Mouse (Mus musculus) ES-E14 (cell line): Measurements from ENCODE around the gene Jup. TPM values are rescaled to one million over a fixed set of nuclear protein-coding genes. Genes with fewer than 3 reads are reported as not detected.
"Not testable (repeated sequence)": the region's sequence is repeated elsewhere in the genome, so short reads cannot be mapped to it uniquely, and the experiment has no call there.

ENCODE experiments used
- DNase-seq: peaks from one replicate; pipeline ENCODE4 v3.0.0-alpha.2; 2013; ENCODE audit warnings: low read depth, low spot score
- H3K27ac ChIP-seq: 2 replicates; pipeline ENCODE4 v1.5.1; 2012; ENCODE audit warnings: low read depth, mild to moderate bottlenecking, low read length, moderate library complexity, mixed read lengths; ENCODE audit not compliant: poor library complexity, insufficient read depth, severe bottlenecking
- H3K36me3 ChIP-seq: 2 replicates; pipeline ENCODE4 v1.6.1; 2012; ENCODE audit warnings: mild to moderate bottlenecking, low read length, moderate library complexity, mixed read lengths; ENCODE audit not compliant: control insufficient read depth, poor library complexity, insufficient read depth, severe bottlenecking
- H3K4me1 ChIP-seq, 2 experiments: fragments of 150-350 bp in 1 of 2; sonication (generic) in 1 of 2; 2 replicates each; pipeline ENCODE4 v1.6.1; 2012; ENCODE audit warnings: low read length in 2 of 2, mild to moderate bottlenecking in 1 of 2, mixed read lengths in 1 of 2; ENCODE audit not compliant: control insufficient read depth in 2 of 2, insufficient read depth in 2 of 2, poor library complexity in 1 of 2
- H3K4me3 ChIP-seq, 2 experiments: fragments of 150-350 bp in 1 of 2; sonication (generic) in 1 of 2; 2 replicates each; pipeline ENCODE4 v1.5.1; 2012; ENCODE audit warnings: low read length in 2 of 2, low read depth in 1 of 2, mild to moderate bottlenecking in 1 of 2, mixed read lengths in 1 of 2; ENCODE audit not compliant: insufficient read depth in 1 of 2, poor library complexity in 1 of 2, severe bottlenecking in 1 of 2
- H3K9ac ChIP-seq: 2 replicates; pipeline ENCODE4 v1.6.1; 2012; ENCODE audit warnings: low read depth, mild to moderate bottlenecking, low read length, mixed read lengths; ENCODE audit not compliant: poor library complexity, insufficient read depth, severe bottlenecking
- H3K9me3 ChIP-seq: fragments of 150-350 bp; sonication (generic); 2 replicates; pipeline ENCODE4 v1.6.1; 2012; ENCODE audit warnings: low read depth, mild to moderate bottlenecking, low read length; ENCODE audit not compliant: control insufficient read depth, insufficient read depth
- CHD2 ChIP-seq: IDR thresholded peaks from 2 replicates; pipeline ENCODE4 v1.6.1; 2014; ENCODE audit warnings: mild to moderate bottlenecking, low read depth, low read length, inconsistent platforms
- HCFC1 ChIP-seq: IDR thresholded peaks from 2 replicates; pipeline ENCODE4 v1.6.1; 2012; ENCODE audit warnings: low read length, inconsistent platforms, borderline replicate concordance; ENCODE audit not compliant: insufficient read depth
- MAFK ChIP-seq: IDR thresholded peaks from 2 replicates; pipeline ENCODE4 v1.6.1; 2014; ENCODE audit warnings: mild to moderate bottlenecking, low read depth, low read length, inconsistent platforms; ENCODE audit not compliant: insufficient read depth
- ZC3H11A ChIP-seq: IDR thresholded peaks from 2 replicates; pipeline ENCODE4 v1.6.1; 2012; ENCODE audit warnings: low read depth, mild to moderate bottlenecking, inconsistent platforms, low read length, borderline replicate concordance
- ZNF384 ChIP-seq: IDR thresholded peaks from 2 replicates; pipeline ENCODE4 v1.6.1; 2012; ENCODE audit warnings: low read depth, low read length, inconsistent platforms
- in situ Hi-C, 2 experiments: fragments of 600-800 bp; cut with MboI; formaldehyde crosslinking; loops; one replicate each; pipeline ENCODE4 v1.15.1; 2025; ENCODE audit warnings: low sequenced_read_pairs in 2 of 2, inconsistent platforms in 1 of 2; ENCODE audit not compliant: unreplicated experiment in 2 of 2
- total RNA-seq: library from RNA; depleted of rRNA; stranded (reverse); fragments of 300-350 nt; gene quantifications from 2 replicates; pipeline ENCODE4 v1.2.3, GENCODE M21; 2012

Gene Jup
- total RNA-seq, 1 experiment, result 101 TPM

DNA sequence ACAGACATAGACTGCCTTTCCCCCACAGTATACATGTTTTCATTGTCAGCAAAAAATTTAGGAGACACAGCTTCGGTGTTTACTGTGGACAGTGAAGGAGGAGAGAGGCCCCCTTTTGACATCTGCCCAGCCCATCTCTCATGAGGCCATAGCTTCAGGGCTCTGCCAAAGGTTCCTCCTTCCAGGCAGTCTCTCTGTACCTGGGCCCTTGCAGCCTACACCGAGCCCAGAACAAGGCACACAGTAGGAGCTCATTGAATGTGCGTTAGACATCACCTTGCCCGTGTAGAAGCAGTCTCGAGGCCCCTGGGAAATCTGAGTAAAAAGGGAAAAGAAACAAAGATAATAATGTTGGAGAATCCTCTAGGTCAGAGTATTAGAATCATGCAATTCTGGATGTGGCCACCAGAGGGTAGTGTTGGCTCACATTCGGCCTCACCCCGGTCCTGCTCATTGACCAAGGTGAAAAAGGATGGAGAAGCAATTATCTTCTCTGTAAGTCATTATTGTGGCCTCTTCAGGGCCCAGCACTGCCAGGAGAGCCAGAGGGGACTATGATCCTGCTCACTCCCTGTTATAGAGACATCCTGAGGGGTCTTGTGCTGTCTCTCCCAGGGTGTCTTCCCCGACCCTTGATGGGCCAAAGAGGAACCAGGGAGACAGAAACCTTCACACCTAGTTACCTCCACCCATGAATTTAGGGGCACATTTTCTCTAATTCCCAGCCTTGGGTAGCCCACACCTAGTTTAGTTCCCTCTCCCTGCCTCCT lies 35.2 kb downstream of the Jup start:
- Histone ChIP-seq H3K27ac (no peak overlapping the region), H3K36me3 (no peaks in the 10 kb centered on the region), H3K9ac (no peak overlapping the region), H3K4me3 (no peak overlapping the region), H3K9me3 (no peaks in the 10 kb centered on the region), H3K4me1 (peaks cover 0 to 6% of the 10 kb centered on the region in 2 experiments; a peak in 2 of 4 replicates)
- TF ChIP-seq ZC3H11A, result peak; percentile 90
- no peak for TF ChIP-seq MAFK
- 0 out of 2 replicates have a peak, but pooled peaks have one; percentile 49 for TF ChIP-seq CHD2
- DNase-seq, result no peak
- in situ Hi-C loops, result no loop called here

DNA sequence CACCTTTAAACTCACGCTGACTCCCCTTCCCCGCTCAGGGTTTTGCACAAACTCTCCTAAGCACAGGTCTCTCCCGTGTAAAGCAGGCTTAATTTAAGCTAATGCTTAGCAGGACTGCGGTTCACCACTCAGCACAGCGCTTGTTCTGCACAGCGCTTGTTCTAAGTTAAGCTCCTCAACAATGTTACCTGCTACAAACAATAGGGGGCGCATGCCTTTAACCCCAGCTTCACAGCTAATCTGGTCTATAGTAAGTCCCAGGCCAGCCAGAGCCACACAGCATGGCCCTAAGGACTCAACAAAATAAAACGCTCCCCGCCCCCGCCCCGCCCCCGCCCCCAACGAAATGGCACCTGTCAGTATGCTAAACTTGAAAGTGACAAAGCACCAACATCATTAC lies 36.5 kb downstream of the Jup start:
- H3K9ac ChIP-seq, in situ Hi-C loops, H3K36me3 ChIP-seq, DNase-seq, H3K9me3 ChIP-seq, H3K4me1 ChIP-seq, H3K27ac ChIP-seq, H3K4me3 ChIP-seq: not testable (repeated sequence)

DNA sequence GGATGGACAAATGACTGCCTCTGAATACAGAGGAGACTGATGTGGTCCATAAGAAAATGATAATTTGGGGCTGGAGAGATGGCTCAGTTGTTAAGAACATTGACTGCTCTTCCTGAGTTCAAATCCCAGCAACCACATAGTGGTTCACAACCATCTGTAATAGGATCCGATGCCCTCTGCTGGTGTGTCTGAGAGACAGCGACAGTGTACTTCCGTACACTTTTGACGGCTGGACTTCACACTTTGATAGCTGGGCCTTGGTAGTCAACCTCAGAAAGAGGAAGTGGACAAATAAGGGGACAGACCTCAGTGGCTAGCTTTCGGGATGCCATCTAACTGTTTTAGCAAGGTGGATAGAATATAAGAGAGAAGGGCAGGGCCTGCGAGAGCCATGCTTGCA lies 37.4 kb downstream of the Jup start:
- H3K36me3 ChIP-seq, result no peaks in the 10 kb centered on the region
- no peak for DNase-seq
- H3K9ac ChIP-seq, result no peak overlapping the region
- H3K4me3 ChIP-seq, result no peak overlapping the region
- no peaks in the 10 kb centered on the region for H3K9me3 ChIP-seq
- H3K27ac ChIP-seq, result no peak overlapping the region
- TF ChIP-seq MAFK, result no peak
- no peak for TF ChIP-seq ZNF384
- no peak for TF ChIP-seq HCFC1
- peaks cover 0 to 5% of the 10 kb centered on the region in 2 experiments; a peak in 2 of 4 replicates for H3K4me1 ChIP-seq
- in situ Hi-C loops, result no loop called here

DNA sequence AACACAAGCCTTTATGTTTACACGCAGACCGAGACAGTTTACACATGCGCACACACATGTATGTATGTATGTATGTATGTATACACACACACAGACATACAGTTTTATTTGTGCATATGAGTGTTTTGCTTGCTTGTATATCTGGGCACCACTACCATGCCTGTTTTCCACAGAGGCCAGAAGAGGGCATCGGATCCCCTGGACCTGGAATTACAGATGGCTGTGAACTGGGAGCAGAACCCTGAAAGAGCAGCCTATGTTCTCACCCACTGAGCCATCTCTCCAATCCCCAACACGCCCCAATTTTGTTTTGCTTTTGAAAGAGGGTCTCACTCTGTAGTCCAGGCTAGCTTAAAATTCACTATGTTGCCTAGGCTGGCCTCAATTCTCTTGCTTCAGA lies 40.2 kb downstream of the Jup start:
- Histone ChIP-seq H3K27ac (no peak overlapping the region), H3K4me3 (no peak overlapping the region), H3K9me3 (no peaks in the 10 kb centered on the region), H3K36me3 (peaks cover 12% of the 10 kb centered on the region), H3K4me1 (peaks cover 0 to 14% of the 10 kb centered on the region in 2 experiments; a peak in 2 of 4 replicates), H3K9ac (no peak overlapping the region)
- TF ChIP-seq HCFC1 (no peak), ZNF384 (no peak), CHD2 (no peak), MAFK (no peak), ZC3H11A (no peak)
- in situ Hi-C loops, result no loop called here
- no peak for DNase-seq

DNA sequence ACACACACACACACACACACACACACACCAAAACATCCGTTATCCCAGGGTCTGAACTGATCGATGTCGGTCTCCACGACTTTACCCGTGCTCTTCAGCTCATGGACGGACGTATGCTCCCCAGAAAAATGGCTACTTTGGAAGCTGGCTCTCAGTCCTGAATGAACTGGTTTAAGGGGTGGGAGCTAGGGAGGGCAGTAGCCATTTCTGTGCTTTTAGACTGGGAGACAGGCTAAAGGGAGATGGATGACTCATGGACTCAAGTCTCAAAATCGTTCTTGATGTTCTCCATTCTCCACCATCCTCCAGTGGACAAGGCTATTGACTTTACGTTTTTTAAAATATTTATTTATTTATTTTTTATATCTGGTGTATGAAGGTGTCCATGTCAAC lies 40.7 kb downstream of the Jup start:
- no peak for TF ChIP-seq CHD2
- TF ChIP-seq HCFC1, result no peak
- TF ChIP-seq ZC3H11A, result no peak
- no peak for TF ChIP-seq ZNF384
- TF ChIP-seq MAFK, result no peak
- no peak overlapping the region for H3K27ac ChIP-seq
- peak overlapping the region; percentile 69 for H3K9ac ChIP-seq
- no peak for DNase-seq
- peak overlapping the region; percentile 83 to 84 for H3K4me3 ChIP-seq
- in situ Hi-C loops, result no loop called here
- H3K9me3 ChIP-seq, result no peaks in the 10 kb centered on the region
- H3K4me1 ChIP-seq, result peaks cover 0 to 18% of the 10 kb centered on the region in 2 experiments; a peak in 2 of 4 replicates
- H3K36me3 ChIP-seq, result peaks cover 14% of the 10 kb centered on the region
